Mouse (Mus musculus): ENCODE results near the gene Baiap2l1. TPM values are rescaled to one million over a fixed set of nuclear protein-coding genes. Genes with fewer than 3 reads are reported as not detected.
A peak's percentile ranks its signal among the peaks of the same experiment; 100 is the strongest.
"Not testable (repeated sequence)": the region's sequence is repeated elsewhere in the genome, so short reads cannot be mapped to it uniquely, and the experiment has no call there.

Gene Baiap2l1
- 1 to 10 TPM; 1.6 to 2.2 TPM for total RNA-seq (2021)
- long read RNA-seq, experiment 1, partial matches to known transcripts, result 0 of 3 reads
- long read RNA-seq, experiment 1, other reads (novel, unspliced or antisense), result 1 of 3 reads
- long read RNA-seq, experiment 2, transcript Baiap2l1-201 (14 exons, 3,247 nt), result major isoform, 6 of 8 reads
- long read RNA-seq, experiment 2, partial matches to known transcripts, result 2 of 8 reads
- long read RNA-seq, experiment 2, other reads (novel, unspliced or antisense), result 0 of 8 reads

GRCm38 (mm10) chr5:144357881-144358591, at the start of gene Baiap2l1:
Gene Baiap2l1, minus strand, starts transcription at chr5:144358112.
- DNase-seq, result peak; percentile 80
- intact Hi-C loops (cut with DNase I; ENCODE audit: low total_unique reads), result no loop called here

GRCm38 (mm10) chr5:144406256-144406655, 48.3 kb upstream of the Baiap2l1 start:
- DNase-seq, result no peak
- intact Hi-C loops (cut with DNase I; ENCODE audit: low total_unique reads), result no loop called here

- no peak for DNase-seq
- intact Hi-C loops (cut with DNase I; ENCODE audit: low total_unique reads), result no loop called here
Observed at GRCm38 (mm10) chr5:144400821-144401220, 42.9 kb upstream of the Baiap2l1 start.

GRCm38 (mm10) chr5:144397566-144397965, 39.7 kb upstream of the Baiap2l1 start:
- DNase-seq, result no peak
- intact Hi-C loops (cut with DNase I; ENCODE audit: low total_unique reads), result no loop called here

- no peak for DNase-seq
- intact Hi-C loops (cut with DNase I; ENCODE audit: low total_unique reads), result no loop called here
Observed at GRCm38 (mm10) chr5:144394142-144394541, 36.2 kb upstream of the Baiap2l1 start.

GRCm38 (mm10) chr5:144387851-144388250, 29.9 kb upstream of the Baiap2l1 start:
- intact Hi-C loops (cut with DNase I; ENCODE audit: low total_unique reads), result no loop called here
- DNase-seq, result peak; percentile 23

GRCm38 (mm10) chr5:144383936-144384335, 26.0 kb upstream of the Baiap2l1 start:
- no peak for DNase-seq
- intact Hi-C loops (cut with DNase I; ENCODE audit: low total_unique reads), result no loop called here

- intact Hi-C loops (cut with DNase I; ENCODE audit: low total_unique reads), result no loop called here
- no peak for DNase-seq
Observed at GRCm38 (mm10) chr5:144381782-144382181, 23.9 kb upstream of the Baiap2l1 start.

GRCm38 (mm10) chr5:144380689-144381088, 22.8 kb upstream of the Baiap2l1 start:
- intact Hi-C loops (cut with DNase I; ENCODE audit: low total_unique reads), result no loop called here
- no peak for DNase-seq

- DNase-seq, result no peak
- intact Hi-C loops (cut with DNase I; ENCODE audit: low total_unique reads), result no loop called here
Observed at GRCm38 (mm10) chr5:144379431-144379830, 21.5 kb upstream of the Baiap2l1 start.

GRCm38 (mm10) chr5:144372885-144373284, 15.0 kb upstream of the Baiap2l1 start:
- no peak for DNase-seq
- intact Hi-C loops (cut with DNase I; ENCODE audit: low total_unique reads), result no loop called here

- intact Hi-C loops (cut with DNase I; ENCODE audit: low total_unique reads), result no loop called here
- DNase-seq, result no peak
Observed at GRCm38 (mm10) chr5:144372177-144372576, 14.3 kb upstream of the Baiap2l1 start.

- DNase-seq, result no peak
- intact Hi-C loops (cut with DNase I; ENCODE audit: low total_unique reads), result no loop called here
Observed at GRCm38 (mm10) chr5:144370986-144371385, 13.1 kb upstream of the Baiap2l1 start.

- intact Hi-C loops (cut with DNase I; ENCODE audit: low total_unique reads), result no loop called here
- DNase-seq, result no peak
Observed at GRCm38 (mm10) chr5:144368661-144369205, 10.8 kb upstream of the Baiap2l1 start.

- DNase-seq; intact Hi-C loops (cut with DNase I; ENCODE audit: low total_unique reads): not testable (repeated sequence)
Observed at GRCm38 (mm10) chr5:144366551-144366950, 8.6 kb upstream of the Baiap2l1 start.

GRCm38 (mm10) chr5:144364680-144365357, 6.9 kb upstream of the Baiap2l1 start:
- intact Hi-C loops (cut with DNase I; ENCODE audit: low total_unique reads), result no loop called here

GRCm38 (mm10) chr5:144360346-144360745, 2.4 kb upstream of the Baiap2l1 start:
- peak; percentile 55 for DNase-seq
- intact Hi-C loops (cut with DNase I; ENCODE audit: low total_unique reads), result no loop called here

More at GRCm38 (mm10) chr5:144364680-144365357, 6.9 kb upstream of the Baiap2l1 start:
- no peak for DNase-seq

- no peak for DNase-seq
- intact Hi-C loops (cut with DNase I; ENCODE audit: low total_unique reads), result no loop called here
Observed at GRCm38 (mm10) chr5:144359886-144360285, 2.0 kb upstream of the Baiap2l1 start.

- intact Hi-C loops (cut with DNase I; ENCODE audit: low total_unique reads), result no loop called here
- no peak for DNase-seq
Observed at GRCm38 (mm10) chr5:144358592-144358917, 643 bp upstream of the Baiap2l1 start.

GRCm38 (mm10) chr5:144357551-144357880, 396 bp downstream of the Baiap2l1 start:
- DNase-seq, result no peak
- intact Hi-C loops (cut with DNase I; ENCODE audit: low total_unique reads), result no loop called here

Data from gastrocnemius, postnatal 14 days (tissue).